Mouse (Mus musculus) large intestine, adult 2 months (tissue): ENCODE results near the gene Olfr357. TPM values are rescaled to one million over a fixed set of nuclear protein-coding genes. Genes with fewer than 3 reads are reported as not detected.

Experiments
- DNase-seq: peaks from one replicate; pipeline ENCODE4 v3.0.0-alpha.2; 2012; ENCODE audit warnings: low read depth, low spot score
- WGBS: fragments of 180-500 bp; shearing (Covaris S2); methylation state at CpG from one replicate; pipeline ENCODE4 v1.1.7; 2018; 5-methylcytosine and 5-hydroxymethylcytosine counted together
- polyA plus RNA-seq: library from polyadenylated mRNA; depleted of rRNA; stranded (reverse); fragments of >200 nt; gene quantifications from 2 replicates; pipeline ENCODE4 v1.2.3, GENCODE M21; 2012; rRNA removed

The Olfr357 gene
- not detected in 2 replicates for polyA plus RNA-seq

DNA sequence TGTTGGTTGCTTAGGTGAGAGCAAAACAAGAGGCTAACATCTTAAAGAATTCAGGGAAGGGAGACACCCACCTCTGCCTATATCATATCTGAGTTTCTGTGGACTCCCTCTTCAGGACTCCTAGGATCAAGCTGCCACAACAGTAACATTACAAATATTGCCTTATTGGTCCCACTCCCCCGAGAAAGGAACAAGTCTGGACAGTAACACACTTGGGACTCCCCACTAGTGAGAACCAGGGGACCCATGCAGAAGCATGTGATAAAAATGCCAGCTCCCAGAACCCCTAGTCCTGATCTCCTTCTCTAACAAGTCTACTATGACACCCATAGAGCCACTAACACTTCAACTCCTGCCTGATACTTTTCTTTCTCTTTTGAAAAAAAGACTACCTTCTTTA is at the start of gene Olfr357:
Gene Olfr357 (plus strand): TSS at position 301 of the 400 bp plus-strand sequence.
- no peak for DNase-seq
- WGBS = 42% methylated on average over 1 of the region's 1 CpGs

DNA sequence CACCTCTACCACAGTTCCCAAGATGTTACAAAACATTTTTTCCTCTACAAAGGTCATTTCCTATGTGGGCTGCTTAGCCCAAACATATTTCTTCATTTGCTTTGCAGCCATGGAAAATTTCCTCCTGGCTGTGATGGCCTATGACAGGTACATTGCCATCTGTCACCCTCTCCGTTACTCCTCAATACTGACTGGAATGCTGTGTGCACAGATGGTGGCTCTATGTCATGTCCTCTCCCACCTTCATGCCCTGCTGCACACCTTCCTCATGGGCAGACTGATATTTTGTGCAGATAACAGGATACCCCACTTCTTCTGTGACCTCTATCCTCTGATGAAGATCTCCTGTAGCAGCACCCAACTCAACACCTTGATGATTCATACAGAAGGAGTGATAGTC is 3.4 kb downstream of the Olfr357 start:
- 88% methylated on average over 1 of the region's 1 CpGs for whole genome bisulfite sequencing
- no peak for DNase-seq

DNA sequence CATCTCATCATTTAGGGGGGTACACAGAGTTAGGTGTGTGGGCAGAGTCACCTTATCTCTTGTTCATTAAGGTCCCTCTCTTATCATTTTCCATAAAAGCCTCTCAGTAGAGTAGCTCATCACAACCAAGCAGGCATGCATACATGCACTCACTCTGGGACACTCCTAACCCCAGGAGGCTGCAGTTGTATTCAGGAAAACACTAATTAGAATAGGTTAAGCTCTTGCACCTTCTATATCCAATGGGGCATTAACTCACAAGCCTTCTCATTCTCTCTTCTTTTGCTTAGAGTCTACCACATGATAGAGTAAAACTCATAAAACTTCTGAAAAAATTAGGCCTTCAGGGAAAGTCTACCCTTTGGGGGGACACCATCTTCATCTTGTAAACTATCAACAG is 15.6 kb downstream of the Olfr357 start, which contains the start of gene Olfr358:
Gene Olfr358 (minus strand): TSS at position 101 of the 400 bp plus-strand sequence.
- no peak for DNase-seq

Other genes with a start within 250 kb of the Olfr357 start
- gene Olfr348, start 209.6 kb upstream of the Olfr357 start, polyA plus RNA-seq = not detected in 2 replicates
- not detected in 2 replicates for gene Olfr50, start 203.3 kb upstream of the Olfr357 start, polyA plus RNA-seq
- not detected in 2 replicates for gene Olfr3, start 176.8 kb upstream of the Olfr357 start, polyA plus RNA-seq
- not detected in 2 replicates for gene Olfr350, start 147.5 kb upstream of the Olfr357 start, polyA plus RNA-seq
- gene Olfr351, start 131.2 kb upstream of the Olfr357 start, polyA plus RNA-seq = not detected in 2 replicates
- gene Olfr352, start 125.4 kb upstream of the Olfr357 start, polyA plus RNA-seq = not detected in 2 replicates
- not detected in 2 replicates for gene Olfr353, start 100.9 kb upstream of the Olfr357 start, polyA plus RNA-seq
- gene Olfr354, start 88.1 kb upstream of the Olfr357 start, polyA plus RNA-seq = not detected in 2 replicates
- gene Olfr355, start 64.9 kb upstream of the Olfr357 start, polyA plus RNA-seq = not detected in 2 replicates
- not detected in 2 replicates for gene Olfr356, start 56.7 kb upstream of the Olfr357 start, polyA plus RNA-seq
- not detected in 2 replicates for gene Olfr358, start 15.5 kb downstream of the Olfr357 start, polyA plus RNA-seq
- gene Olfr360, start 71.9 kb downstream of the Olfr357 start, polyA plus RNA-seq = not detected in 2 replicates
- not detected in 2 replicates for gene Olfr361, start 95.5 kb downstream of the Olfr357 start, polyA plus RNA-seq
- not detected in 2 replicates for gene Olfr362, start 124.1 kb downstream of the Olfr357 start, polyA plus RNA-seq
- gene Olfr364-ps1, start 145.5 kb downstream of the Olfr357 start, polyA plus RNA-seq = not detected in 2 replicates
- not detected in 2 replicates for gene Olfr365, start 194.4 kb downstream of the Olfr357 start, polyA plus RNA-seq
- not detected in 2 replicates for gene Olfr366, start 217.7 kb downstream of the Olfr357 start, polyA plus RNA-seq